Mouse (Mus musculus): ENCODE results near the gene Gm20388.

DNA sequence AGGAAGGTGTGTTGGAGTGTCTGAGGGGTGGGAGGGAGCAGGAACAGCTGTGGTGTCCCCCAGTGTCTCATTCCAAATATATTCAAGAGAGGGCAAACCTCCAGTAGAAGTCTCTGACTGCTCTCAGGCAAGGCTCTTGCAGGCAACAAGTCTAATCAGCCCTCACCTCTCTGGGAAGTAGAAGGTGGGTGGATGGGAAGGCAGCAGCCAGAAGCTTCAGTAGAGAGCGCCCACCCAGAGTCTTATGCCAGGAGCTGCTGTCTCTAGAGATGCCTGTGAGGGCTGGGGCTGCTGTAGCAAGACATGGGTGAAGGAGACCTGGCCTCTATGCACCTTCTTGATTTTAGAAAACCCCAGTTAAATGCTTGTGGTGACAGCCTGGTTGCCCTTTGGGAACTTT is 3317.8 kb downstream of the Gm20388 start:
- TF ChIP-seq EP300 (IDR thresholded peaks at IDR 0.05; ENCODE audit: low read depth), result no peak
- no peak for TF ChIP-seq CTCF (IDR thresholded peaks at IDR 0.05; ENCODE audit: low read depth)
